Mouse (Mus musculus): ENCODE data around the gene Plpp3. TPM values are rescaled to one million over a fixed set of nuclear protein-coding genes. Genes with fewer than 3 reads are reported as not detected.

The Plpp3 gene
- polyA plus RNA-seq, 1 experiment from 2014 or later: 81.9 TPM

DNA sequence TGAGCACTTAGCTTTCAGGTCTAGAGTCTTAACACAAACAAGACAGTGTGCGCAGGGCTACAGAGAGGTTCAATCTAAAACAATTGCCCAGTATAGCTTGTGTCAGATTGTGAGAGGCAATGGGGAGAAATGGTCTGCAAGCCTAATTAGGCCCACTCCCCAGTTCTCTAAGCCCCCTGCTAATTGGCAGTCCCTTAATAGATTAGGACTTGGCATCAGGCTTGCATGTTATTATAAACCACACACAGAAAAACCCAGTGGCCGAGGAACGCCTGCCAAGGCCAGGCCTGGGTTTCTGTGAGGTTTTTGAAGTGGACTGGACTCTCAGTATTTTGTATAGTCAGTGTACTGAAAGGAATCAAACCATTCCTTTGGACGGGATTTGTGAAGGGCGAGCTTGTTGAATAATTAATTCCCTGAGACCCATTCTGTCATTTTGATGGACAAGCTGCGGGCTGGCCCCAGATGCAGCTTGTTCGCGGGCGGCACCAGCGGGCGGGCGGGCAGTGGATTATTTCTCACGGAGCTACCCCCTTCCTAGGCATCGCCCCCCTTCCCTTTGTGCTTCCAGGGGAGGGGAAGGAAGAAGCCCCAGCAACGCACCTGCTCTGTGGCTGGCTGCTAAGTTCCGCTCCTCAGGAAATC lies 24.0 kb downstream of the Plpp3 start:
- ATAC-seq (ENCODE audit: low FRiP score): peak; percentile 86
- WGBS: 18% methylated on average over 16 of the region's 16 CpGs
- H3K9ac ChIP-seq: peak overlapping the region; percentile 46; the same call in 1 of the 2 replicates
- peaks cover 70% of the 10 kb centered on the region for H3K4me1 ChIP-seq (replicated peaks)
- H3K4me2 ChIP-seq: peak overlapping the region; percentile 41
- peak overlapping the region; percentile 15; the same call in 1 of the 2 replicates for H3K4me3 ChIP-seq
- no peaks in the 10 kb centered on the region for H3K9me3 ChIP-seq
- H3K36me3 ChIP-seq: no peaks in the 10 kb centered on the region
- no peaks in the 10 kb centered on the region for H3K27me3 ChIP-seq
- H3K27ac ChIP-seq: peak overlapping the region; percentile 88

DNA sequence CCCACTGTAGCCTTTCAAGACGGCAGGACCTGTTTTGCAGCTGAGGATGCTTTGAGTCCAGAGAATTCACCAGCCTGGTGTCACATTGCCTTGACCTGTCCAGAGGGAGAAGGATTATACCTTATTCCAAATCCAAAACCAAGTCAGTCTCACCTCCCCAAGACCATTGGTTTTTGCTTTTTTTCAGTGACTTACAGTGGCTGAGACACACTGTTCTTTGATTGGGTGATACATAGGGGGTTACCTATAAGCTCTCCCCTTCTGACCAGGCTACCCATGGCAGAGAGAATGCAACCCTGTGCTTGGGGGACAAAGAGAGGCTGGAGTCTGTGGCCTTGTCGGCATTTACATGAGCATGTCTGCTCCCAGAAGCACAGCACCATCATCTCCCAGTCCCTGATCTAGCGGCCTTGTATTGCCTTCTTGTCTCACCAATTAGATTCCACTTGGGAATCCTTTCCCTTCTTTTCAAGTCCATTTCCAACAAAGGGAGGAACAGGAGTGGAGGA lies 24.6 kb downstream of the Plpp3 start:
- WGBS: 14% methylated on average over 3 of the region's 3 CpGs
- Histone ChIP-seq H3K4me2 (peak overlapping the region; percentile 41), H3K9me3 (no peaks in the 10 kb centered on the region), H3K4me3 (peak overlapping the region; percentile 15; the same call in 1 of the 2 replicates), H3K9ac (peak overlapping the region; percentile 46; the same call in 1 of the 2 replicates), H3K4me1 (replicated peaks) (peaks cover 68% of the 10 kb centered on the region), H3K36me3 (no peaks in the 10 kb centered on the region), H3K27me3 (no peaks in the 10 kb centered on the region), H3K27ac (peak overlapping the region; percentile 88)
- ATAC-seq (ENCODE audit: low FRiP score): peak; percentile 46

- peaks cover 68% of the 10 kb centered on the region for H3K4me1 ChIP-seq (replicated peaks)
- H3K9ac ChIP-seq: no peak overlapping the region
- no peaks in the 10 kb centered on the region for H3K9me3 ChIP-seq
- no peak overlapping the region for H3K4me3 ChIP-seq
- peak; percentile 43; the same call in 1 of the 2 replicates for ATAC-seq (ENCODE audit: low FRiP score)
- H3K36me3 ChIP-seq: no peaks in the 10 kb centered on the region
- peak overlapping the region; percentile 88 for H3K27ac ChIP-seq
- 12% methylated on average over 5 of the region's 5 CpGs for WGBS
- no peak overlapping the region for H3K4me2 ChIP-seq
- no peaks in the 10 kb centered on the region for H3K27me3 ChIP-seq
These were observed 25.1 kb downstream of the Plpp3 start for GRCm38 (mm10) chr4:105182249-105182648.

GRCm38 (mm10) chr4:105184490-105184889 lies 27.3 kb downstream of the Plpp3 start:
- H3K9ac ChIP-seq: no peak overlapping the region
- H3K4me1 ChIP-seq (replicated peaks): peaks cover 55% of the 10 kb centered on the region
- no peak for ATAC-seq (ENCODE audit: low FRiP score)
- no peak overlapping the region for H3K4me2 ChIP-seq
- no peaks in the 10 kb centered on the region for H3K36me3 ChIP-seq
- H3K27me3 ChIP-seq: no peaks in the 10 kb centered on the region
- H3K4me3 ChIP-seq: no peak overlapping the region
- no peak overlapping the region for H3K27ac ChIP-seq
- H3K9me3 ChIP-seq: no peaks in the 10 kb centered on the region
- 74% methylated on average over 4 of the region's 4 CpGs for WGBS

- no peaks in the 10 kb centered on the region for H3K36me3 ChIP-seq
- H3K27me3 ChIP-seq: no peaks in the 10 kb centered on the region
- no peak for ATAC-seq (ENCODE audit: low FRiP score)
- no peak overlapping the region for H3K4me3 ChIP-seq
- no peak overlapping the region for H3K9ac ChIP-seq
- no peaks in the 10 kb centered on the region for H3K9me3 ChIP-seq
- WGBS: 94% methylated on average over 6 of the region's 6 CpGs
- peaks cover 55% of the 10 kb centered on the region for H3K4me1 ChIP-seq (replicated peaks)
- no peak overlapping the region for H3K27ac ChIP-seq
- no peak overlapping the region for H3K4me2 ChIP-seq
These were observed 27.8 kb downstream of the Plpp3 start for GRCm38 (mm10) chr4:105184924-105185323.

GRCm38 (mm10) chr4:105186654-105187053 lies 29.5 kb downstream of the Plpp3 start:
- 87% methylated on average over 10 of the region's 10 CpGs for WGBS
- Histone ChIP-seq H3K27me3 (no peaks in the 10 kb centered on the region), H3K4me1 (replicated peaks) (peaks cover 52% of the 10 kb centered on the region), H3K4me2 (no peak overlapping the region), H3K27ac (no peak overlapping the region), H3K9me3 (no peaks in the 10 kb centered on the region), H3K36me3 (no peaks in the 10 kb centered on the region), H3K9ac (no peak overlapping the region), H3K4me3 (no peak overlapping the region)
- ATAC-seq (ENCODE audit: low FRiP score): no peak

DNA sequence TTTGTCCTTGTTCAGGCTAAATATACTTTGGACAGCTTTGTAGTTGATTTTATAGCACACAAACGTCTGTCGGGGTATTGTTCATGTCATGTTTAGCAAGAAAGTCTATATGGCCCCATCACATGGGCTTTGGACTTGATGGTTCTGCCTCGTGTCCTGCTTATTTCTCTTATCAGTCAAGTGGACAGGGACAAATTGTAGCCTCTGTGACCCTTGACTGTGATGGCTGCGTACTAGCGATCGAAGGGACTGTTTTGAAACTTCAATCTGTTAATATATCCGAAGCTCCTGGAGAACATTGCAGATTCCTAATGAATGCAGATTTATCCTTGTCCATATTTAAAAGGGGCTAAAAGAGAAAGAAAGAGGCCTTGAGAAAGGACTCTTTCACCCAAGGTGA lies 30.7 kb downstream of the Plpp3 start:
- Histone ChIP-seq H3K4me2 (no peak overlapping the region), H3K27me3 (no peaks in the 10 kb centered on the region), H3K27ac (no peak overlapping the region), H3K4me1 (replicated peaks) (peaks cover 50% of the 10 kb centered on the region), H3K36me3 (no peaks in the 10 kb centered on the region), H3K9me3 (no peaks in the 10 kb centered on the region), H3K9ac (no peak overlapping the region), H3K4me3 (no peak overlapping the region)
- WGBS: 88% methylated on average over 7 of the region's 7 CpGs
- ATAC-seq (ENCODE audit: low FRiP score): no peak

- 80% methylated on average over 7 of the region's 7 CpGs for WGBS
- ATAC-seq (ENCODE audit: low FRiP score): no peak
- Histone ChIP-seq H3K27ac (no peak overlapping the region), H3K9me3 (no peaks in the 10 kb centered on the region), H3K36me3 (no peaks in the 10 kb centered on the region), H3K4me2 (no peak overlapping the region), H3K27me3 (no peaks in the 10 kb centered on the region), H3K4me1 (replicated peaks) (peaks cover 52% of the 10 kb centered on the region), H3K4me3 (no peak overlapping the region), H3K9ac (no peak overlapping the region)
These were observed 31.7 kb downstream of the Plpp3 start for GRCm38 (mm10) chr4:105188801-105189200.

DNA sequence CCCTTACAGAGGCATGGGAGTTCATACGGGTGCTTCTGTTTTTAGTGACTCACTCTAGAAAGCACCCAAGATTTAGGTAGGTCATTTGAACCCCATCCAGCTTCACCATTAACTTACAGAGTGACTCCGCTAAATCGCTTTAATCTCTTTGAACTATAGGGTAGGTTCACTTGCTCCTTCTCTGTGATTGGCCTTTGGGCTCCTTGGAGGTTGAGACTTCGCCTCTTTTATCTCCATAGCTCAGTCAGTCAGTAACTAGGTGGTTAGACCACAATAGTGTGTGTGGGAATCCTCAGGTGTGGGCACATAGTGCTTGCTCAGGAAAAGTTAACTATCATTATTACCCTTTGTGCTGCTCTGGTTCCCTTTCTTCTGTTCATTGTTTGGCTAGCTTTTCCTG lies 33.7 kb downstream of the Plpp3 start:
- no peak for ATAC-seq (ENCODE audit: low FRiP score)
- peaks cover 49% of the 10 kb centered on the region for H3K4me1 ChIP-seq (replicated peaks)

DNA sequence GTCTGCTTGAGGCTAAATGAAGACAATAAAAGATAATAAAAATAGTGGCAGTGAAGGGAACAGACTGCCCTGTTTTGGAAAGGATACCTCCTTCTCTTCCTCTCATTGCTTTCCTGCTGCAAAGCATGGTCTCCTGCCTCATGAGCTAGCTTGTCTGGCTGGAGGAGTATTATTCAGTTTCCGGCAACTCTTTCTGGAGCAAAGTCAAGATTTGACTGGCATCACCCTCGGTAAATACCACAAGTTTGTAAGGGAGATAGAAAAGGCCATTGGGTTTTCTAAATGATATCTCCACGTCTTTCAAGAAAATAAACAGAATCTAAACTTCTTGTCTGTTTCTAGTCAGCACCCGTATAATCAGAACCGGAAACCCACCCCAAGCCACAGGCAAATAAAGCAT lies 34.4 kb downstream of the Plpp3 start:
- H3K27me3 ChIP-seq: no peaks in the 10 kb centered on the region
- 0 out of 2 replicates have a peak, but pooled peaks cover 5% of the 10 kb centered on the region for H3K36me3 ChIP-seq
- H3K9me3 ChIP-seq: no peaks in the 10 kb centered on the region
- H3K4me1 ChIP-seq (replicated peaks): peaks cover 47% of the 10 kb centered on the region
- no peak for ATAC-seq (ENCODE audit: low FRiP score)
- no peak overlapping the region for H3K4me2 ChIP-seq
- no peak overlapping the region for H3K27ac ChIP-seq
- H3K4me3 ChIP-seq: no peak overlapping the region
- WGBS: 80% methylated on average over 5 of the region's 5 CpGs
- no peak overlapping the region for H3K9ac ChIP-seq

More for the DNA sequence above, 33.7 kb downstream of the Plpp3 start:
- Histone ChIP-seq H3K4me3 (no peak overlapping the region), H3K9ac (no peak overlapping the region), H3K4me2 (no peak overlapping the region), H3K27ac (no peak overlapping the region), H3K27me3 (no peaks in the 10 kb centered on the region), H3K9me3 (no peaks in the 10 kb centered on the region), H3K36me3 (0 out of 2 replicates have a peak, but pooled peaks cover 5% of the 10 kb centered on the region)
- WGBS: 81% methylated on average over 4 of the region's 4 CpGs

GRCm38 (mm10) chr4:105192665-105193064 lies 35.5 kb downstream of the Plpp3 start:
- H3K4me1 ChIP-seq (replicated peaks): peaks cover 44% of the 10 kb centered on the region
- H3K4me3 ChIP-seq: no peak overlapping the region
- no peak for ATAC-seq (ENCODE audit: low FRiP score)
- H3K36me3 ChIP-seq: 0 out of 2 replicates have a peak, but pooled peaks cover 5% of the 10 kb centered on the region
- WGBS: 48% methylated on average over 5 of the region's 5 CpGs
- H3K4me2 ChIP-seq: no peak overlapping the region
- no peak overlapping the region for H3K9ac ChIP-seq
- H3K27me3 ChIP-seq: no peaks in the 10 kb centered on the region
- no peaks in the 10 kb centered on the region for H3K9me3 ChIP-seq
- H3K27ac ChIP-seq: no peak overlapping the region

GRCm38 (mm10) chr4:105195256-105195655 lies 38.1 kb downstream of the Plpp3 start:
- WGBS: 72% methylated on average over 9 of the region's 9 CpGs
- no peak for ATAC-seq (ENCODE audit: low FRiP score)

DNA sequence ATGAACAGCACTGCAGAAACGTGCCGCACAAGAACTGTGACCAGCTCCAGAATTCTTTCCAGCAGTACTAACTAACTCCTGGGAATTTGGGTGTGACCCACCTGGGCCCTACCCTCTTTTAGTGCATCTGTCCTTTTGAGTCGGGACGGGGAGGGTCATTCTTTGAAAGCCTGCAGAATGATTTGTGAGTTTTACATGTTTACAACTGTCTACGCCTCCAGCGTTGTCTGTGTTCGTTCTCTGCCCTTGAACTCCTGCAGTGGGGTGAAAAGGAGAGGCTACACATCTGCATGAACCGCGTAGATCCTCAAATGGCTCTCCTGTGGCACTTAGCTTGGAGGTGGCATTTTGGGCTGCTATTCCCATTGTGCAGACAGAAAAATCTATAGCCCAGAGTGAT lies 39.0 kb downstream of the Plpp3 start:
- no peaks in the 10 kb centered on the region for H3K9me3 ChIP-seq
- 89% methylated on average over 9 of the region's 9 CpGs for WGBS
- no peak overlapping the region for H3K4me2 ChIP-seq
- no peaks in the 10 kb centered on the region for H3K27me3 ChIP-seq
- 0 out of 2 replicates have a peak overlapping the region, but pooled peaks have one; percentile 41 for H3K27ac ChIP-seq
- ATAC-seq (ENCODE audit: low FRiP score): no peak
- peaks cover 37% of the 10 kb centered on the region for H3K4me1 ChIP-seq (replicated peaks)
- H3K4me3 ChIP-seq: no peak overlapping the region
- peaks cover 8% of the 10 kb centered on the region; the same call in 1 of the 2 replicates for H3K36me3 ChIP-seq
- no peak overlapping the region for H3K9ac ChIP-seq

More at GRCm38 (mm10) chr4:105195256-105195655, 38.1 kb downstream of the Plpp3 start:
- no peaks in the 10 kb centered on the region for H3K27me3 ChIP-seq
- H3K4me2 ChIP-seq: no peak overlapping the region
- H3K9me3 ChIP-seq: no peaks in the 10 kb centered on the region
- H3K9ac ChIP-seq: no peak overlapping the region
- H3K36me3 ChIP-seq: peaks cover 8% of the 10 kb centered on the region; the same call in 1 of the 2 replicates
- no peak overlapping the region for H3K27ac ChIP-seq
- no peak overlapping the region for H3K4me3 ChIP-seq
- H3K4me1 ChIP-seq (replicated peaks): peaks cover 38% of the 10 kb centered on the region
